Mouse (Mus musculus): ENCODE data around the gene Olfr815. TPM values are rescaled to one million over a fixed set of nuclear protein-coding genes. Genes with fewer than 3 reads are reported as not detected.
"Not testable (repeated sequence)": the region's sequence is repeated elsewhere in the genome, so short reads cannot be mapped to it uniquely, and the experiment has no call there.

The Olfr815 gene
- not detected in 2 replicates for polyA plus RNA-seq (2012; rRNA removed)

DNA sequence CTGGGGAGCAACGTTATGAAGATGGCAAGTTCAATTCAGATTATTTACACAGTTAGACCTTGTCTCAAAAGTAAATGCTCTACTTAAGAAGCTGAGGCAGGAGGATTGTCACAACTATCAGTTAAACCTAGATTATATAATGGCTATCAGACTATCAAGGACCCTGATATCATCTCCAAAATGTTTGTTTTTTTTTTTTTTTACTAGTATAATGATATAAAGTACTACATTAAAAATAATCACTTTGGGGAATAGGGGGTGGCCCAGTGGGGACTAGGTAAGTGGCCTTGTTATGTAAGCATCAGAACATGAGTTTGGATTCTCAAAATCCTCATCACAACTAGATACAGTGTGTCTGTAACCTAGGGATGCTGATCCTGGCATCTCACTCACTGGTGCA is at the start of gene Olfr815:
TSS of gene Olfr815 (minus strand) at position 101 of the 400 bp plus-strand sequence.
- DNase-seq (ENCODE audit: low read depth), result not testable (repeated sequence)

DNA sequence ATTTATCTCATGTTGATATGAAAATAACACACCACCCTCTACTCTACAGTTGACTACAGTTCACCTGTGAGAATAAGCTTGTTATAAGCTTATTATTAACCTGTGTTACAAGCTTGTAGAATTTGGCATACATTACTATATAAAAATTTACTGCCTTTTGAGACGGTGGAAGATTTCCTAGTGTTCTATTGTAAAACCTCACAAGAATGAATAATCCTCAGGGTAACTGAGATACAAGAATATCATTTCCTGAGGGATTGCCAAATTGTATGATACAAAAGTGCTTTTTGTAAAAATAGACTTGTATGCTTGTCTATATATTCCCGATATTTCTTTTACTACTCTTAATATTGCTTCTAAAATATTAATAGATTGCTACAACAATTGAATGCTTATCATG is 43.3 kb upstream of the Olfr815 start, which contains the start of gene Olfr818:
TSS of gene Olfr818 (minus strand) at position 101 of the 400 bp plus-strand sequence.
- TF ChIP-seq CTCF (IDR thresholded peaks at IDR 0.05; ENCODE audit: borderline replicate concordance, extremely low read depth, insufficient read depth, insufficient read length) (no peak), POLR2A (IDR thresholded peaks at IDR 0.05; ENCODE audit: borderline replicate concordance, extremely low read depth, insufficient read depth, insufficient read length, poor library complexity, severe bottlenecking) (no peak)
- DNase-seq (ENCODE audit: low read depth), result no peak

DNA sequence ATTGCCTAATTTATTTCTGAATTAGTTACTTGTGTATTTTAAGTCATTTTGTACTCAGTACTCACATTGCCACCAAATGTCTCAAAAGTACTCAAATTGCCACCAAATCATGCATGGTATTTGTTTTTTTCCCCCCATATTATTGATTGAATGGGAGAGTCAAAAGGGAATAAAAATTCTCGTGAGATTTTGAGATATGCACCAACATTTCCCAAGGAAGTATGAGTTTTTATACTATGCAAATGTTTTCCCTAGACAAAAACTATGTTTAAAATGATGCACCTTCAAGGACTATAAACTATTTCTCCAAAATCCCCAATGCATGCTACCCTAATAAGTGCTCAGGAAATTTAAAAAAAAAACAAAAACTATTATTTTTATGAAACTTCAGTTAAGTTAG is 9.8 kb upstream of the Olfr815 start, which contains the start of gene Olfr816:
TSS of gene Olfr816 (minus strand) at position 101 of the 400 bp plus-strand sequence.
- no peak for DNase-seq (ENCODE audit: low read depth)
- TF ChIP-seq CTCF (IDR thresholded peaks at IDR 0.05; ENCODE audit: borderline replicate concordance, extremely low read depth, insufficient read depth, insufficient read length) (no peak), POLR2A (IDR thresholded peaks at IDR 0.05; ENCODE audit: borderline replicate concordance, extremely low read depth, insufficient read depth, insufficient read length, poor library complexity, severe bottlenecking) (no peak)

DNA sequence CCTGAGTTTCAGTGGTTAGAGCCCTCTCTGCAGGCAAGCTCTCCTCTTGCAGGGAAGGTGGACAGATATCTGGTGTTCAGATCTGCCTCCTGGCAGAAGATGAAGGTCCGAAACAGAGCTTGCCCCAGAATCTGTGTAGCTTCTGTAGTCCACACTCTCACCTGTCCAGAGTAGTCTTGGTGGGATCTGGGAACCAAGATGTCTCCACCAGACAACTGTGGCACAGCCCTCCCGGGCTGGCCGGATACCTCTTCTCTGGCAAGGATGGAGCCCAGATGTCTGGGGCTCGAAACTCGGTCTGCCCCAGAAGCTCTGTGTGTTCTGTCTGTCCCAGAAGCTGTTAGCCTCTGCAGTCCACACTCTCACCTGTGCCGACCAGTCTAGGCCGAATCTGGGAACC is 19.7 kb downstream of the Olfr815 start:
- no peak for TF ChIP-seq CTCF (IDR thresholded peaks at IDR 0.05; ENCODE audit: borderline replicate concordance, extremely low read depth, insufficient read depth, insufficient read length)
- DNase-seq (ENCODE audit: low read depth), result no peak

DNA sequence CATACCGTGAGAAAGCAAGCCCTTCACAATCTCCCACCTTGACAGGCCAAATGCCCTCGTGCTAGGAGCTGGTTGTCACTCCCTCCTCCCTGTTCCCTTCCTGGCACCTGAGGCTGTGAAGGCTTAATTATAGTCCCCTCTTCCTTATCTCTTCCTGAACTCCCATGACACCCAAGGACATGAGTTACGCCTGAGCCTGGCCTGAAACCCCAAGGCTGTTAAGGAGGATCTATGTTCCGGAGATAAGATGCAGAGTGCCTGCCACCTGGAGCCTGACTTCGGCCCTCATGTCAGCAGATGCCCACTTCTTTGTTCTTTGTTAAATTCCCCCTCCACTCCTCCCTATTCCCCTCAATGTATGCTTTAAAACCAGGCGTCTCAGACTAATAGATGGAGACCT is 20.2 kb downstream of the Olfr815 start:
- DNase-seq (ENCODE audit: low read depth), result not testable (repeated sequence)

DNA sequence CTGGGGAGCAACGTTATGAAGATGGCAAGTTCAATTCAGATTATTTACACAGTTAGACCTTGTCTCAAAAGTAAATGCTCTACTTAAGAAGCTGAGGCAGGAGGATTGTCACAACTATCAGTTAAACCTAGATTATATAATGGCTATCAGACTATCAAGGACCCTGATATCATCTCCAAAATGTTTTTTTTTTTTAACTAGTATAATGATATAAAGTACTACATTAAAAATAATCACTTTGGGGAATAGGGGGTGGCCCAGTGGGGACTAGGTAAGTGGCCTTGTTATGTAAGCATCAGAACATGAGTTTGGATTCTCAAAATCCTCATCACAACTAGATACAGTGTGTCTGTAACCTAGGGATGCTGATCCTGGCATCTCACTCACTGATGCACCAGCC is 25.9 kb downstream of the Olfr815 start, which contains the start of gene Olfr814:
TSS of gene Olfr814 (minus strand) at position 101 of the 400 bp plus-strand sequence.
- DNase-seq (ENCODE audit: low read depth), result not testable (repeated sequence)

DNA sequence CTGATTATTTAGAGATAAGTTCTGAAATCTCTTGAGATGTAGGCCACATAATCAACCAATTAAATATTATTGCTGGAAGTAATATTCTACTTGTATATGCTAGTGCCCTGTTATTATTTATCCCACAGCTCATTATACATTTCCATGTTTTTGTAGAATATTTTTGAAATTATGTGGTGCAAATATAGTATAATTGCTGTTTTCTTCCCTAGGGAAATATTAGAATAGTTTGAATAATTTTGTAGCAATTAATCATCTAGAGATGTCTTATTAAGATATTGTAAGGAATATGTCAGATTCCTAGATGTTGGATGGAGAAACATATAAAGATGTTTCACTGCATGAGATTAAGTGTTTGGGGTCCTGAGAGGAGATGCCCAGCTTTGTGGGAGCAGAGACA is 50.6 kb downstream of the Olfr815 start, which contains the start of gene Olfr813:
TSS of gene Olfr813 (plus strand) at position 301 of the 400 bp plus-strand sequence.
- TF ChIP-seq POLR2A (IDR thresholded peaks at IDR 0.05; ENCODE audit: borderline replicate concordance, extremely low read depth, insufficient read depth, insufficient read length, poor library complexity, severe bottlenecking) (no peak), CTCF (IDR thresholded peaks at IDR 0.05; ENCODE audit: borderline replicate concordance, extremely low read depth, insufficient read depth, insufficient read length) (no peak)

More for the DNA sequence above, 50.6 kb downstream of the Olfr815 start, which contains the start of gene Olfr813:
- no peak for DNase-seq (ENCODE audit: low read depth)

Other genes starting within 250 kb of the Olfr815 start
- gene Olfr800, start 248.2 kb downstream of the Olfr815 start, polyA plus RNA-seq (2012; rRNA removed), result not detected in 2 replicates
- gene Olfr801, start 232.0 kb downstream of the Olfr815 start, polyA plus RNA-seq (2012; rRNA removed), result not detected in 2 replicates
- gene Olfr802, start 217.7 kb downstream of the Olfr815 start, polyA plus RNA-seq (2012; rRNA removed), result not detected in 2 replicates
- not detected in 2 replicates for gene Olfr803, start 211.6 kb downstream of the Olfr815 start, polyA plus RNA-seq (2012; rRNA removed)
- gene Olfr804, start 202.7 kb downstream of the Olfr815 start, polyA plus RNA-seq (2012; rRNA removed), result not detected in 2 replicates
- gene Olfr805, start 176.5 kb downstream of the Olfr815 start, polyA plus RNA-seq (2012; rRNA removed), result not detected in 2 replicates
- gene Olfr806, start 163.9 kb downstream of the Olfr815 start, polyA plus RNA-seq (2012; rRNA removed), result not detected in 2 replicates
- not detected in 2 replicates for gene Olfr807, start 148.1 kb downstream of the Olfr815 start, polyA plus RNA-seq (2012; rRNA removed)
- not detected in 2 replicates for gene Olfr808, start 140.4 kb downstream of the Olfr815 start, polyA plus RNA-seq (2012; rRNA removed)
- gene Olfr809, start 131.2 kb downstream of the Olfr815 start, polyA plus RNA-seq (2012; rRNA removed), result not detected in 2 replicates
- not detected in 2 replicates for gene Olfr810, start 111.0 kb downstream of the Olfr815 start, polyA plus RNA-seq (2012; rRNA removed)
- not detected in 2 replicates for gene Olfr811, start 101.5 kb downstream of the Olfr815 start, polyA plus RNA-seq (2012; rRNA removed)
- gene Olfr812, start 59.8 kb downstream of the Olfr815 start, polyA plus RNA-seq (2012; rRNA removed), result not detected in 2 replicates
- not detected in 2 replicates for gene Olfr813, start 50.5 kb downstream of the Olfr815 start, polyA plus RNA-seq (2012; rRNA removed)
- not detected in 2 replicates for gene Olfr814, start 26.0 kb downstream of the Olfr815 start, polyA plus RNA-seq (2012; rRNA removed)
- gene Olfr816, start 9.7 kb upstream of the Olfr815 start, polyA plus RNA-seq (2012; rRNA removed), result not detected in 2 replicates
- gene Olfr818, start 43.2 kb upstream of the Olfr815 start, polyA plus RNA-seq (2012; rRNA removed), result not detected in 2 replicates
- not detected in 2 replicates for gene Olfr819, start 61.4 kb upstream of the Olfr815 start, polyA plus RNA-seq (2012; rRNA removed)
- not detected in 2 replicates for gene Olfr247, start 70.3 kb upstream of the Olfr815 start, polyA plus RNA-seq (2012; rRNA removed)
- gene Gm10310, start 79.2 kb upstream of the Olfr815 start, polyA plus RNA-seq (2012; rRNA removed), result not detected in 2 replicates
- gene Olfr820, start 106.8 kb upstream of the Olfr815 start, polyA plus RNA-seq (2012; rRNA removed), result not detected in 2 replicates
- not detected in 2 replicates for gene Olfr821, start 124.5 kb upstream of the Olfr815 start, polyA plus RNA-seq (2012; rRNA removed)
- not detected in 2 replicates for gene Olfr822, start 165.3 kb upstream of the Olfr815 start, polyA plus RNA-seq (2012; rRNA removed)
- not detected in 2 replicates for gene Olfr823, start 209.5 kb upstream of the Olfr815 start, polyA plus RNA-seq (2012; rRNA removed)
- gene Olfr824, start 224.1 kb upstream of the Olfr815 start, polyA plus RNA-seq (2012; rRNA removed), result not detected in 2 replicates